Mouse (Mus musculus) limb, embryonic 11.5 days (tissue): ENCODE data around the gene Prkcg. TPM values are rescaled to one million over a fixed set of nuclear protein-coding genes. Genes with fewer than 3 reads are reported as not detected.
"Not testable (repeated sequence)": the region's sequence is repeated elsewhere in the genome, so short reads cannot be mapped to it uniquely, and the experiment has no call there.

Experiments
- ATAC-seq: fragments of 200-750 bp; cut with Nextera tagmentation; 2 replicates; pipeline ENCODE4 v1.8.0; 2017; ENCODE audit warnings: low read depth; ENCODE audit not compliant: insufficient number of reproducible peaks, low FRiP score, low TSS enrichment
- DNase-seq: peaks from one replicate; pipeline ENCODE4 v3.0.0-alpha.2; 2015; ENCODE audit warnings: low spot score
- H3K27ac ChIP-seq: fragments of 300-500 bp; sonication (generic); replicated peaks from 2 replicates; pipeline ENCODE4 v1.5.1; 2014; ENCODE audit warnings: low read depth, mild to moderate bottlenecking, low read length
- H3K27me3 ChIP-seq: fragments of 300-500 bp; sonication (generic); 2 replicates; pipeline ENCODE4 v1.6.1; 2014; ENCODE audit warnings: mild to moderate bottlenecking, low read length, mixed read lengths; ENCODE audit not compliant: control insufficient read depth, insufficient read depth
- H3K36me3 ChIP-seq: fragments of 300-500 bp; sonication (generic); 2 replicates; pipeline ENCODE4 v1.6.1; 2014; ENCODE audit warnings: mild to moderate bottlenecking, low read length, moderate library complexity, mixed read lengths; ENCODE audit not compliant: control insufficient read depth, insufficient read depth
- H3K4me1 ChIP-seq: fragments of 300-500 bp; sonication (generic); 2 replicates; pipeline ENCODE4 v1.6.1; 2014; ENCODE audit warnings: low read length, mixed read lengths; ENCODE audit not compliant: control insufficient read depth, insufficient read depth
- H3K4me2 ChIP-seq: fragments of 300-500 bp; sonication (generic); 2 replicates; pipeline ENCODE4 v1.6.1; 2014; ENCODE audit warnings: low read depth, mild to moderate bottlenecking, moderate library complexity; ENCODE audit not compliant: severe bottlenecking
- H3K4me3 ChIP-seq: fragments of 300-500 bp; sonication (generic); 2 replicates; pipeline ENCODE4 v1.5.1; 2014; ENCODE audit warnings: low read depth, low read length
- H3K9ac ChIP-seq: fragments of 300-500 bp; sonication (generic); 2 replicates; pipeline ENCODE4 v1.6.1; 2014; ENCODE audit warnings: mild to moderate bottlenecking, low read length
- H3K9me3 ChIP-seq: fragments of 300-500 bp; sonication (generic); 2 replicates; pipeline ENCODE4 v1.6.1; 2016; ENCODE audit warnings: low read length; ENCODE audit not compliant: control insufficient read depth
- WGBS: fragments of 180-500 bp; shearing (Covaris S2); extraction: QIAGEN DNeasy Blood & Tissue Kit; methylation state at CpG from one replicate; pipeline ENCODE4 v1.1.7; 2014; 5-methylcytosine and 5-hydroxymethylcytosine counted together
- polyA plus RNA-seq: library from polyadenylated mRNA; unstranded; fragments of >200 nt; fragmentation: Nextera tagmentation; extraction: Ambion mirVana; gene quantifications from 2 replicates; pipeline ENCODE4 v1.2.1, GENCODE M21; 2014

Gene Prkcg
- polyA plus RNA-seq, 1 experiment from 2014 or later: 0.12 TPM

- WGBS: 66% methylated on average over 8 of the region's 8 CpGs
- Histone ChIP-seq H3K27me3 (peaks cover 5% of the 10 kb centered on the region; the same call in 1 of the 2 replicates), H3K4me1 (no peaks in the 10 kb centered on the region), H3K27ac (no peak overlapping the region), H3K9me3 (no peaks in the 10 kb centered on the region), H3K36me3 (no peaks in the 10 kb centered on the region), H3K9ac (no peak overlapping the region), H3K4me3 (no peak overlapping the region), H3K4me2 (no peak overlapping the region)
- DNase-seq (no peak), ATAC-seq (no peak)
These were observed 21.1 kb upstream of the Prkcg start for GRCm38 (mm10) chr7:3267888-3268287.

GRCm38 (mm10) chr7:3268291-3268690 is 20.7 kb upstream of the Prkcg start:
- H3K36me3 ChIP-seq: no peaks in the 10 kb centered on the region
- no peaks in the 10 kb centered on the region for H3K4me1 ChIP-seq
- DNase-seq (no peak), ATAC-seq (no peak)
- peaks cover 5% of the 10 kb centered on the region; the same call in 1 of the 2 replicates for H3K27me3 ChIP-seq
- H3K9me3 ChIP-seq: no peaks in the 10 kb centered on the region
- H3K9ac ChIP-seq: no peak overlapping the region
- H3K4me2 ChIP-seq: no peak overlapping the region
- no peak overlapping the region for H3K27ac ChIP-seq
- 37% methylated on average over 3 of the region's 3 CpGs for WGBS
- no peak overlapping the region for H3K4me3 ChIP-seq

GRCm38 (mm10) chr7:3272206-3272605 is 16.8 kb upstream of the Prkcg start:
- no peak for ATAC-seq
- WGBS: 89% methylated on average over 9 of the region's 9 CpGs
- Histone ChIP-seq H3K27me3 (no peaks in the 10 kb centered on the region), H3K4me1 (no peaks in the 10 kb centered on the region), H3K9me3 (no peaks in the 10 kb centered on the region), H3K9ac (no peak overlapping the region), H3K27ac (no peak overlapping the region), H3K4me2 (no peak overlapping the region), H3K36me3 (no peaks in the 10 kb centered on the region), H3K4me3 (no peak overlapping the region)
- DNase-seq: no peak

- ATAC-seq: 0 out of 2 replicates have a peak, but pooled peaks have one; percentile 35
- Histone ChIP-seq H3K4me3 (no peak overlapping the region), H3K4me2 (no peak overlapping the region), H3K36me3 (no peaks in the 10 kb centered on the region), H3K27ac (no peak overlapping the region), H3K4me1 (no peaks in the 10 kb centered on the region), H3K9ac (no peak overlapping the region), H3K27me3 (no peaks in the 10 kb centered on the region), H3K9me3 (no peaks in the 10 kb centered on the region)
- WGBS: 48% methylated on average over 6 of the region's 6 CpGs
- no peak for DNase-seq
These were observed 13.4 kb upstream of the Prkcg start for GRCm38 (mm10) chr7:3275455-3276170.

- H3K4me2 ChIP-seq, H3K27ac ChIP-seq, H3K9ac ChIP-seq, DNase-seq, H3K9me3 ChIP-seq, H3K27me3 ChIP-seq, H3K4me1 ChIP-seq, H3K4me3 ChIP-seq, H3K36me3 ChIP-seq, ATAC-seq: not testable (repeated sequence)
- WGBS: 29% methylated on average over 4 of the region's 4 CpGs
These were observed 12.2 kb upstream of the Prkcg start for GRCm38 (mm10) chr7:3276781-3277180.

- no peak for DNase-seq
- Histone ChIP-seq H3K27ac (no peak overlapping the region), H3K4me3 (no peak overlapping the region), H3K4me1 (no peaks in the 10 kb centered on the region), H3K9ac (no peak overlapping the region), H3K9me3 (no peaks in the 10 kb centered on the region), H3K27me3 (no peaks in the 10 kb centered on the region), H3K36me3 (no peaks in the 10 kb centered on the region), H3K4me2 (no peak overlapping the region)
- ATAC-seq: no peak
- 80% methylated on average over 5 of the region's 5 CpGs for WGBS
These were observed 8.8 kb upstream of the Prkcg start for GRCm38 (mm10) chr7:3280080-3280653.

GRCm38 (mm10) chr7:3280654-3281153 is 8.3 kb upstream of the Prkcg start:
- H3K4me3 ChIP-seq: no peak overlapping the region
- H3K27ac ChIP-seq: no peak overlapping the region
- no peaks in the 10 kb centered on the region for H3K9me3 ChIP-seq
- 53% methylated on average over 8 of the region's 8 CpGs for WGBS
- no peaks in the 10 kb centered on the region for H3K36me3 ChIP-seq
- DNase-seq (no peak), ATAC-seq (no peak)
- H3K27me3 ChIP-seq: no peaks in the 10 kb centered on the region
- no peak overlapping the region for H3K9ac ChIP-seq
- no peak overlapping the region for H3K4me2 ChIP-seq
- H3K4me1 ChIP-seq: no peaks in the 10 kb centered on the region

- DNase-seq (no peak), ATAC-seq (no peak)
- no peaks in the 10 kb centered on the region for H3K36me3 ChIP-seq
- no peak overlapping the region for H3K4me2 ChIP-seq
- WGBS: 86% methylated on average over 6 of the region's 6 CpGs
- no peak overlapping the region for H3K9ac ChIP-seq
- H3K4me1 ChIP-seq: no peaks in the 10 kb centered on the region
- H3K4me3 ChIP-seq: no peak overlapping the region
- H3K27ac ChIP-seq: no peak overlapping the region
- H3K27me3 ChIP-seq: no peaks in the 10 kb centered on the region
- H3K9me3 ChIP-seq: no peaks in the 10 kb centered on the region
These were observed 7.2 kb upstream of the Prkcg start for GRCm38 (mm10) chr7:3281741-3282140.
